Mouse (Mus musculus): ENCODE data around the gene Znfx1.

DNA sequence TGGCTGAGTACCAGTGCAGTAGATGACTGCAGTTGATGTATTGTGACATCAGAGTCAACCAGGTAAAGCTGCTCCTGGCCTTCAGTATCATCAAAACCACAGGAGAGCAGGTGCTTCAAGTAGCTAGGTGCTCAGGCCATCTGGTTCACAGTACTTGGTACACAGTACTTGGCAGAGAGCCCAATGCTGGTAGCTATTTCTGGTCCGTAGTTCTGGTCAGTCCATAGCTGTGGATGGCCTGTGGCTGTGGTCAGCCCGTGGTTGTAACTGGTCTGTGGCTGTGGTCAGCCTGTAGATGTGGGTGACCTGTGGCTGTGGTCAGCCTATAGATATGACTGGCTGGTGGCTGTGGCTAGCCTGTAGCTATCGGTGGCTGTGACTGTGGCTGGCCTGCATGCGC is 31.9 kb upstream of the Znfx1 start:
- TF ChIP-seq TCF12 (IDR thresholded peaks at IDR 0.05; ENCODE audit: insufficient read depth, poor library complexity, severe bottlenecking) (no peak), POLR2A (IDR thresholded peaks at IDR 0.05; ENCODE audit: insufficient read length, low read depth) (no peak), USF1 (IDR thresholded peaks at IDR 0.05; ENCODE audit: low read depth) (no peak), MYOG (IDR thresholded peaks at IDR 0.05; ENCODE audit: control insufficient read depth in 1 of 3, insufficient read depth in 1 of 3, insufficient read length in 2 of 3, low read depth in 2 of 3) (peak in 2 of 3 experiments; percentile 51 to 56), POLR2AphosphoS2 (IDR thresholded peaks at IDR 0.05; ENCODE audit: insufficient read length, low read depth) (no peak)

Data from myocyte (in vitro differentiated cells).